Mouse (Mus musculus) gonadal fat pad, adult 2 months (tissue): ENCODE measurements around the gene Ffar2. TPM values are rescaled to one million over a fixed set of nuclear protein-coding genes. Genes with fewer than 3 reads are reported as not detected.

Source experiments
- DNase-seq: peaks from one replicate; pipeline ENCODE4 v3.0.0-alpha.2; 2012; ENCODE audit warnings: low read depth
- polyA plus RNA-seq: library from polyadenylated mRNA; depleted of rRNA; stranded (reverse); fragments of >200 nt; gene quantifications from 2 replicates; pipeline ENCODE4 v1.2.3, GENCODE M21; 2012; rRNA removed

The Ffar2 gene
- polyA plus RNA-seq, 1 experiment, result 62.5 TPM

DNA sequence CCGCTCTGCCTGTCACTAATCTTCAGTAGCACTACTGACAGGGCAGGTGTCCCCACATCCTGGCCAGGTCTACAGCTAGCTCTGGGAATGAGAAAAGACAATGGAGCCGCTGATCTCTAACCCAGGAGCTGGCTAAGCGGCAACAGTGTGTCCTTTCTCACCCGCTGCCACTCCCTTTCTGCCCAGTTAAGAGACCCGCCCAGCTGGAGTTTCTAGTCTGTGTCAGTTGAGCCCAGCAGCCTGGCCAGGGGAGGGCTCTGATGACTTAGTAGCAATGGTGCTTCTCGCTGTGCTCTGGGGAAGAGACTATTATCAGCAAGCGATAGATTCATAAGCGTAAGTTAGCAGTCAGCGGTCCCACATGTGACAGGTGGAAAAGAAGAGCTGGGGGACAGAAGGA is 54.3 kb downstream of the Ffar2 start:
- no peak for DNase-seq

Other genes with a start within 250 kb of the Ffar2 start
- gene Kmt2b, start 235.0 kb downstream of the Ffar2 start, polyA plus RNA-seq, result 37.4 and 45.6 TPM in 2 replicates
- 1.8 and 2.1 TPM in 2 replicates for gene Zbtb32, start 224.9 kb downstream of the Ffar2 start, polyA plus RNA-seq
- gene Upk1a, start 210.9 kb downstream of the Ffar2 start, polyA plus RNA-seq, result 128 and 176 TPM in 2 replicates
- gene Cox6b1, start 197.6 kb downstream of the Ffar2 start, polyA plus RNA-seq, result 518 and 792 TPM in 2 replicates
- not detected in 2 replicates for gene Etv2, start 187.9 kb downstream of the Ffar2 start, polyA plus RNA-seq
- gene Rbm42, start 173.5 kb downstream of the Ffar2 start, polyA plus RNA-seq, result 46.1 and 54.3 TPM in 2 replicates
- 8.6 and 9.7 TPM in 2 replicates for gene Haus5, start 158.8 kb downstream of the Ffar2 start, polyA plus RNA-seq
- gene Pmis2, start 152.2 kb downstream of the Ffar2 start, polyA plus RNA-seq, result 0.41 and 0.46 TPM in 2 replicates
- 0.66 and 1.5 TPM in 2 replicates for gene 2200002J24Rik, start 124.8 kb downstream of the Ffar2 start, polyA plus RNA-seq
- gene Atp4a, start 111.6 kb downstream of the Ffar2 start, polyA plus RNA-seq, result 80.5 and 104 TPM in 2 replicates
- gene Tmem147, start 94.2 kb downstream of the Ffar2 start, polyA plus RNA-seq, result 216 and 270 TPM in 2 replicates
- 22.6 and 32.2 TPM in 2 replicates for gene Gapdhs, start 80.1 kb downstream of the Ffar2 start, polyA plus RNA-seq
- 3.8 and 4.7 TPM in 2 replicates for gene Sbsn, start 72.3 kb downstream of the Ffar2 start, polyA plus RNA-seq
- 11.1 and 17.7 TPM in 2 replicates for gene Dmkn, start 60.0 kb downstream of the Ffar2 start, polyA plus RNA-seq
- 1.5 TPM in 1 of 2 replicates, not detected in the other for gene Krtdap, start 35.9 kb downstream of the Ffar2 start, polyA plus RNA-seq
- gene Ffar3, start 32.4 kb upstream of the Ffar2 start, polyA plus RNA-seq, result not detected in 2 replicates
- 0.04 and 0.05 TPM in 2 replicates for gene Ffar1, start 37.8 kb upstream of the Ffar2 start, polyA plus RNA-seq
- 0.81 and 1.1 TPM in 2 replicates for gene Cd22, start 56.6 kb upstream of the Ffar2 start, polyA plus RNA-seq
- 0.61 and 0.65 TPM in 2 replicates for gene Mag, start 91.1 kb upstream of the Ffar2 start, polyA plus RNA-seq
- 1.1 and 2.7 TPM in 2 replicates for gene Hamp2, start 100.9 kb upstream of the Ffar2 start, polyA plus RNA-seq
- gene Hamp, start 120.3 kb upstream of the Ffar2 start, polyA plus RNA-seq, result 0.76 and 8.4 TPM in 2 replicates
- 84.7 and 96.8 TPM in 2 replicates for gene Usf2, start 133.0 kb upstream of the Ffar2 start, polyA plus RNA-seq
- gene Lsr, start 149.7 kb upstream of the Ffar2 start, polyA plus RNA-seq, result 71.1 and 104 TPM in 2 replicates
- 10.9 and 14.2 TPM in 2 replicates for gene Fam187b, start 150.0 kb upstream of the Ffar2 start, polyA plus RNA-seq
- gene Fxyd5, start 218.7 kb upstream of the Ffar2 start, polyA plus RNA-seq, result 61.5 and 84.3 TPM in 2 replicates
- 3.9 and 5.0 TPM in 2 replicates for gene Fxyd7, start 227.7 kb upstream of the Ffar2 start, polyA plus RNA-seq
- 218 and 301 TPM in 2 replicates for gene Fxyd1, start 233.4 kb upstream of the Ffar2 start, polyA plus RNA-seq
- 5.4 and 6.9 TPM in 2 replicates for gene Lgi4, start 235.6 kb upstream of the Ffar2 start, polyA plus RNA-seq